Mouse (Mus musculus) adrenal gland, adult 8-10 months (tissue): Measurements from ENCODE around the gene Cdca5. TPM values are rescaled to one million over a fixed set of nuclear protein-coding genes. Genes with fewer than 3 reads are reported as not detected.
"Not testable (repeated sequence)": the region's sequence is repeated elsewhere in the genome, so short reads cannot be mapped to it uniquely, and the experiment has no call there.

ENCODE experiments used
- DNase-seq: peaks from one replicate; pipeline ENCODE4 v3.0.0; 2022
- total RNA-seq, 4 experiments: library from RNA; stranded (reverse); gene quantifications; 2 replicates each; pipeline ENCODE4 v1.2.4; 2022

The Cdca5 gene
- total RNA-seq, 4 experiments from 2014 or later: 0.46 to 1.2 (median 0.63) TPM

DNA sequence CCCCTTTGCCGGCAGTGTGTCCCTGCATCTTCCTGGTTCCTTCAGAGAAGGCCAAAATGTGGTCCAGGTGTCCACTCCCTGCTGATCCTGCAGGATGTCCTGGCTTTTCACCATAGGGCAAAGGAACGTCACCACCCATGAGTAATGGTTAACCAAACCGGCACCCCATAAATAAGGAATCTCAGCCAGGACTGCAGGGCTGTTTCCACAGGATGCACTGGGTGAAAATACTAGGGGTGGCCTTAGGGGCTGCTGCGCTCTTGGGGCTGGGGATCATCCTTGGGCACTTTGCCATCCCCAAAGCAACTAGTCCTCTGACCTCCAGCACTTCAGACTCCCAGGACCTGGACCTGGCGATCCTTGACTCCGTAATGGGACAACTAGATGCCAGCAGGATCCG, 20.8 kb downstream of the Cdca5 start, which contains the start of gene Naaladl1:
Naaladl1 (plus strand) TSS at position 197 of the 400 bp plus-strand sequence.
- DNase-seq: no peak

- no peak for DNase-seq
These were observed 28.3 kb downstream of the Cdca5 start for GRCm38 (mm10) chr19:6113116-6113515.

DNA sequence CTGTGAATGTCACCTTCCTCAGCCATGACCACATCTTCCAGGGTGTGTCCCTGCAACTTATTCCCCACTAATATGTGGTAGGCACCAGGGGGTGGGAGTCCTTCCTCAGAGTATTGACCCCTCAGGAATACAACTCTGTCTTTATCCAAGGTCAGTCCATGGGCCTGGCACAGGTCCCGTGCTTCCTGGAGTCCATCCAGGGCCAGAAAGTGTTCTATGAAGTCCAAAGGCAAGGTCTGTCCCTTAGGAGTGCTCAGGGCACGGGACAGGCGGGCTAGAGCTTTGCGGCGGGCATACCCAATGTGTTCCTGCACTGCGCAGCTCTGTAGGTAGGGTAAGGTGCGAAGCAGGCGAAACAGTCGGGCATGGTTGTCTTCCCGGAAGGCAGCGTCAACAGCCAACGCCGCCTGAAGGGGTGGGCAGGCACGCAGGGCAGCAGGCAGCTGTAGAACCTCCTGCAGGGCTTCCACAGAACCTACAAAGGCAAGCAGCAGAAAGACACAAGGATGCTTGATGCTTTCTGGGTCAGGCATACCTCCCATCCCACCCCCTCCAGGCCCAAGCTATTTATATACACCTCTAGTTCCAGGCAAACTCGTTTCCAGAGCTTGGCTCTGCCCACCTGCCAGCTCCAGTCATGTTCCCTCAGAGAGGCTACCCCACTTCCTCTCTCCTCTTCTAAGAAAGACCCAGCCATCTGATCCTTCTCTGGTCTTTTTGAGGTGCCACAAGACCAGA, 31.5 kb downstream of the Cdca5 start:
- no peak for DNase-seq

- DNase-seq: no peak
These were observed 32.7 kb downstream of the Cdca5 start for GRCm38 (mm10) chr19:6117346-6117985.

- DNase-seq: peak; percentile 84
These were observed 33.3 kb downstream of the Cdca5 start, which contains the start of gene Sac3d1 for GRCm38 (mm10) chr19:6117986-6118676. Gene Sac3d1 (minus strand): TSS chr19:6118650.

GRCm38 (mm10) chr19:6118677-6119185, 33.9 kb downstream of the Cdca5 start:
- no peak for DNase-seq

GRCm38 (mm10) chr19:6121761-6122160, 37.0 kb downstream of the Cdca5 start:
- no peak for DNase-seq

DNA sequence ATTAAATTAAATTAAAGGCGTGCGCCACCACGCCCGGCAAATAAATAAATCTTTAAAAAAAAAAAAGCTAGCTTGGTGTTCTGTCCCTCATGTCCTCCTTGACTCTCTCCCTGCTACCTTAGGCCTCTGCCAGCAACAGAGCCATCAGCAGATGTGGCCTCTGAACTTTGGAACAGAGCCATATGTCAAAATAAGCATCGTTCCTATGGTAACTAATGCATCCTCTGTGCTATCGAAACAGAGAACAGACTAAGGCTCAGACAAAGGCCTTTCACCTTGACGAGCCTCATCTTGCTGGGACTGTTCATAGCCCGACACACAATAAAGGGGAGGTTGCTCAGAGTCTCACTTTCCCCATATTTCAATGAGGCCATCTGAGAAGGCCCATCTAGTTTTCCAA, 38.5 kb downstream of the Cdca5 start:
- DNase-seq: no peak

- DNase-seq: no peak
These were observed 40.1 kb downstream of the Cdca5 start for GRCm38 (mm10) chr19:6124898-6125297.

DNA sequence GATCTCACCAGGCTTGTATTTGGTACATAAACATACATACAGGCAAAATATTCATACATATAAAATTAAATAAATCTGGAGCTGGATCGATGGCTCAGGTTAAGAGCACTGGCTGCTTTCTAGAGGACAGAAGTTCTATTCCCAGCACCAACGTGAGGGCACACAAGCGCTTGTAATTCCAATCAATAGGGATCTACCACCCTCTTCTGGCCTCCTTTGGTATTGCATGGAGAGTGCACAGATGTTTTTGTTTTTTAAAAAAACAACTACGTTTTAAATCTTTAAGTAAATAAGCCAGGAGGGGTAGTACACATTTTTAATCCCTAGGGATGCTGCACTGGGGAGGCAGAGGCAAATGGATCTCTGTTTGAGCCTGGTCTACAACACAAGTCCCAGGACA, 41.5 kb downstream of the Cdca5 start:
- no peak for DNase-seq

DNA sequence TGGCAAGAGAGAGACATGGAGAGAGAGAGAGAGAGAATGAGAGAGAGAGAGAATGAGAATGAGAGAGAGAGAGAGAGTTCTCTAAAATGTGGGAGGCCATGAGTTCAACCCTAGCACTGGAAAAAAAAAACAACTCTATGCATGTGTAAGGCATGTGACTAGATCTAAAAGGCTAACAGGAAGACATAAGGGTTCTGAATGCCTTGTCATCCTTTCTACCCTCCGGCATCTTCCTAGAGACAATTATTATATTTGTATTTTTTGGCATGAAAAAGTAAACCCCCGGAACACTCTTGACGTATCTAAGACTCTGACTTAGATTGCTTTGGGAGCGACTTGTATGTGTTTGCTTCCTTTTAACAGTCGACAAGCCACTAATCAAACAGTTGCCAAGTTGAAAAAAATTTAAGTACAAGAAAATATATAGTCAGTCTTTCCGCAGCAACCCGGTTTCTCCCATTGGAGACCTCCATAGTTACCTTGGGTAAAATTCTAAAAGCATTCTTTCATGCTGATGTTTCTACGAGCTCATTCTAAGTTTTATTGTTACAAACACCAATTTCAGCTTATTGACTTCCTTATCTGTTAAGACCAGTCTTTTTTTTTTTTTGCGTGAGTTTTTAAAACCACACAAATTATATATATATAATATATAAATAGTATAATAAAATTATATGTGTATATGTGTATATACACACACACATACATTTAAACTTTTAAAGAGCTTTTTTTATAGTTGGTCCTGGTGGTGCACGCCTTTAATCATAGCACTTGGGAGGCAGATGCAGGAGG, 42.2 kb downstream of the Cdca5 start:
- no peak for DNase-seq

DNA sequence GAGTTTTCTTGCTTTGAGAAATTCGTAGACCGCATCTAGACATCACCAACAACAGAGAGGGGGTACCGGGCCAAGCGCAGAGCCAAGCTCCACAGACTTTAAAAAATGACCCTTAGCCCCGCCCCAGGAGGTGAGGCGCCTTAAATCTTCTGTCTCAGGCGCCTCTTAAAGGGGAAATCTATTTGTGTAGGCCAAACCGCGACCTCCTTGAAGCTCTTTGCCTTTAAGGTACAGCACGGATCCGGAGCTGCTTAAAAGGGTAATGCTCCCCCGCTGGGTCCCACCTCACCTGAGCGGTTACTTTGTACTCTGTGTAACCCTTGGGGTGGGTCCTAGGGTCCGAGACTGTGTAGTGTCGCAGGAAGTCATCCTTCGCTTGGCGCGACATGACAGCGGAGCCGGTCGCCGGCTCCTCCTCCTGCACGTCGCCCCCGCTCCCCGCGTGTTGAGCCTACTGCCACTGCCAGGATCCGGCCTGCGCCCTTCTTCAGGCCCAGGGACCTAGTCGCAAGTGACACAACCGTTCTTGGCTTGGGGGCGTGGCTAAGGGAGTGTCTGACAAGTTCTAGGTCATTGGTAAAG, 43.1 kb downstream of the Cdca5 start, which contains the start of gene Snx15:
Snx15 (minus strand) TSS at position 545 of the 582 bp plus-strand sequence.
- DNase-seq: peak; percentile 95

DNA sequence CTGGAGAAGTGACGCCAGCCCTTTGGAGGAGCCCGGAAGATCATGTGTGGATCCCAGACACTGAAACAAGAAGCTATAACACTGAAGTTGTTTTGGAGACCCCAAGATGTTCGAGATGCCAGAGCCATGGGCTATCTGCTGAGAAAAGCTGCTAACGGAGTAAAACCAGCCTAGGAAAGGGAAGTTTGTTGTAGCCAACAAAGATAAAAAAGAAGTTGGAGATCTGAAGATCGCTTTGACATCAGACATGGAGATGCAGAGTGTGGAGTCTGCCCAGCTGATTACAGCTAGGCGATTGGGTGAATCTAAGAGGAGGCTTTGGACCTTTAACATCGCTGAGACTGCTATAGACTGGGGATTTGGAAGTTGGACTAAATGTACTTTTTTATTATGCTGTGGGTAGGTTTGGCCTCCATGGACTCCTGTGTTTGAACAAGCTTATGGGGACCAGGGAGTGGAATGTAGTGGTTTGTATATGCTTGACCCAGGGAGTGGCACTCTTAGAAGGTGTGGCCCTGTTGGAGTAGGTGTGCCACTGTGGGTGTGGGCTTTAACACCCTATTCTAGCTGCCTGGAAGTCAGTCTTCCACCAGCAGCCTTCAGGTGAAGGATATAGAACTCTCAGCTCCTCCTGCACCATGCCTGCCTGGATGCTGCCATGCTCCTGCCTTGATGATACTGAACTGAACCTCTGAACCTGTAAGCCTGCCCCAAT, 45.8 kb downstream of the Cdca5 start:
- not testable (repeated sequence) for DNase-seq

GRCm38 (mm10) chr19:6132171-6132827, 47.5 kb downstream of the Cdca5 start:
- DNase-seq: no peak

DNA sequence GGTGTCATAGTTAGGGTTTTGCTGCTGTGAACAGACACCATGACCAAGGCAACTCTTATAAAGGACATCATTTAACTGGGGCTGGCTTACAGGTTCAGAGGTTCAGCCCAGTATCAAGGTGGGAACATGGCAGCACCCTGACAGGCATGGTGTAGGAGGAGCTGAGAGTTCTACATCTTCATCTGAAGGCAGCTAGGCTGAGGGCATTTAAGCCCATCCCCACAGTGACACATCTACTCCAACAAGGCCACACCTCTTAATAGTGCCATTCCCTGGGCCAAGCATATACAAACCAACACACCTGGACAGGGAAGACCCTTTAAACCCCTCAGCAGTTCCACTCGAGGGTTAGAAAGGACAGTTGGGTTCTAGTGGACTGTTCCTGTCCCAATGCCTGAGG, 48.4 kb downstream of the Cdca5 start:
- DNase-seq: not testable (repeated sequence)

DNA sequence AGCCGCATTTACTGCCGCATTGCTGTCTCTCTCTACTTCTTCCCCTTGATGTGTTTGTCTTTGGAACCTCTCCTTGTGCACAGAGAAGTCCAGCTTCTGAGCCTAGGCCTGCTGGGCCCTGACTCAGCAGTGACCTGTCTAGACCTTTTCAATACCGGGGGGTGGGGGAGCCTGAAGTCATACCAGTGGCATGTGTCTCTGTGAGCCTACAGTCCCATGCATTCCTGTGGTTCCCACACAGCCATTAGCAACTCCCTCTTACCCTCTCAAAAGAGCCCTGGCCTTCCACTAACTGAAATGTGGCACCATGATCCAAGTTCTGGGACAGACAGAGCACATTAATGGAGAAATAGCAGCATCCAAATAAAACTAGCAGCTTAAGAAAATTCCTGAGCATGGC, 51.6 kb downstream of the Cdca5 start:
- no peak for DNase-seq

DNA sequence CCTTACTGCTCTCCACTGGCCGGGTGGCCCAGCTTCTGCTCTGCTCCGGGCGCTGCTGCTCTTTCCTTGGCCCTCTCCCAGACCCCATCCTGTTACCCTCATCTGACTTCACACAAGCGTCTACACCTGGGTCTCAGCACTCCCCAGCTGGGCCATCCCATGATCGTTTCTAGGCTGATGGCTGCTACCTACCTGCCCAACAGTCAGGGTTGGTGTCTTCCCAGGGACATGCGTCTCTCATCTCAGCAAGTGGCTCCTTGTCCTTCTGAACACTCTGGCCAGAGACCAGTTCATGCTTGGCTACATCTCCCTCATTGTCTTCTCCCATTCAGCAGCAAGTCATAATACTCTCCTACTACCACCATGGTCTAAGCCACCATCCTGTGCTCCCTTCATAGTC, 54.9 kb downstream of the Cdca5 start:
- DNase-seq: no peak

DNA sequence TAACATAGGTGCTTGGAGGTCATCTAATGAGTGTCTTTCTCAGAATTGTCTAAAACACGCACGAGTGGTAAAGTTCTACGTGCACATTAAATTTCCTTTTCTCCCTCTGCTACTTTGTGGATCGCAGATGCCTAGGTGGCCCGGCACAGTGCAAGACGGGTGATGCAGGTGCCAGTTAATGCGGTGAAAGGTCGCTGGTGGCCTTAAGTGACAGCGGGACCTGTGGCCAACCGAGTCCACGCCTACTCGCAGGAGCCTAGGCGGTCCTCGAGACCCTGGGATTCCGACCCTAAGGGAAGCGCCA, 55.5 kb downstream of the Cdca5 start:
- DNase-seq: no peak

- DNase-seq: peak; percentile 88
These were observed 56.1 kb downstream of the Cdca5 start, which contains the start of gene Batf2 for GRCm38 (mm10) chr19:6140678-6141393. Gene Batf2 (plus strand): TSS chr19:6140983.

DNA sequence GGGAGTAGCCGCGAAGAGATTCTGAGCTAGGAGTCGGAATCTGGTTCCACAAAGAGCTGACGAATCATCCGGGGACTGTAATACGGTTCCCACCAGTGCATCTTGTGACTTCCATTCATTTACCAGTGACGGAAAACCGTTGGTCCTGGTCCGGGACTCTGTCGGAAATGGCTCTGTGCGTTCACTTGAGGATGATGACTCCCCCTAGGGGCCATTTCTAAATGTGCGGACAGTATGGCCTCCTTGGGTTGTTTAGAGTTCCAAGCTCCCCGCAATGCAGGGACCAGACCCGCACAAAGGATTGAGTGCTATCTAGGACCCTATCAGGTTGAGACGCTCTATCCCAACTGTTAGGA, 56.6 kb downstream of the Cdca5 start, which contains the start of gene Arl2:
Arl2 (minus strand) TSS at position 155 of the 356 bp plus-strand sequence.
- peak; percentile 66 for DNase-seq
